Mouse (Mus musculus): ENCODE measurements around the gene Rac2.

GRCm38 (mm10) chr15:78595468-78595867, 22.9 kb upstream of the Rac2 start:
- no peak for TF ChIP-seq POLR2A (IDR thresholded peaks at IDR 0.05; ENCODE audit: insufficient read depth, low read length)
- TF ChIP-seq CTCF (IDR thresholded peaks at IDR 0.05; ENCODE audit: low read depth, low read length), result peak; percentile 50
